Mouse (Mus musculus) forebrain, embryonic 13.5 days (tissue): ENCODE data around the gene Dync1li1. TPM values are rescaled to one million over a fixed set of nuclear protein-coding genes. Genes with fewer than 3 reads are reported as not detected.
"Not testable (repeated sequence)": the region's sequence is repeated elsewhere in the genome, so short reads cannot be mapped to it uniquely, and the experiment has no call there.

Experiments used
- ATAC-seq: fragments of 200-750 bp; cut with Nextera tagmentation; 2 replicates; pipeline ENCODE4 v1.8.0; 2017
- H3K27ac ChIP-seq: fragments of 300-500 bp; sonication (generic); 2 replicates; pipeline ENCODE4 v1.5.1; 2015; ENCODE audit warnings: inconsistent platforms, mild to moderate bottlenecking, moderate library complexity
- H3K27me3 ChIP-seq: fragments of 300-500 bp; sonication (generic); 2 replicates; pipeline ENCODE4 v1.6.1; 2015; ENCODE audit warnings: mild to moderate bottlenecking, inconsistent platforms
- H3K36me3 ChIP-seq: fragments of 300-500 bp; sonication (generic); 2 replicates; pipeline ENCODE4 v1.6.1; 2015; ENCODE audit warnings: mild to moderate bottlenecking, inconsistent platforms; ENCODE audit not compliant: poor library complexity, severe bottlenecking
- H3K4me1 ChIP-seq: fragments of 300-500 bp; sonication (generic); 2 replicates; pipeline ENCODE4 v1.6.1; 2015; ENCODE audit warnings: inconsistent platforms
- H3K4me2 ChIP-seq: fragments of 300-500 bp; sonication (generic); 2 replicates; pipeline ENCODE4 v1.6.1; 2015; ENCODE audit warnings: inconsistent platforms, mild to moderate bottlenecking, moderate library complexity
- H3K4me3 ChIP-seq: fragments of 300-500 bp; sonication (generic); 2 replicates; pipeline ENCODE4 v1.5.1; 2015; ENCODE audit warnings: mild to moderate bottlenecking, inconsistent platforms
- H3K9ac ChIP-seq: fragments of 300-500 bp; sonication (generic); 2 replicates; pipeline ENCODE4 v1.6.1; 2015; ENCODE audit warnings: mild to moderate bottlenecking, inconsistent platforms
- H3K9me3 ChIP-seq: fragments of 300-500 bp; sonication (generic); replicated peaks from 2 replicates; pipeline ENCODE4 v1.6.1; 2016; ENCODE audit warnings: inconsistent platforms
- WGBS: fragments of 180-500 bp; shearing (Covaris S2); methylation state at CpG from one replicate; pipeline ENCODE4 v1.1.7; 2015; 5-methylcytosine and 5-hydroxymethylcytosine counted together
- polyA plus RNA-seq: library from polyadenylated mRNA; unstranded; fragments of >200 nt; fragmentation: Nextera tagmentation; extraction: Ambion mirVana; gene quantifications from 2 replicates; pipeline ENCODE4 v1.2.1, GENCODE M21; 2015

The Dync1li1 gene
- polyA plus RNA-seq, result 100 and 108 TPM in 2 replicates

- Histone ChIP-seq H3K4me1 (peaks cover 29% of the 10 kb centered on the region), H3K36me3 (peaks cover 11% of the 10 kb centered on the region), H3K9me3 (no peaks in the 10 kb centered on the region), H3K27ac (peak within 1 kb of the TSS; percentile 96), H3K4me2 (peak within 1 kb of the TSS; percentile 80), H3K4me3 (peak within 1 kb of the TSS; percentile 93), H3K27me3 (no peaks in the 10 kb centered on the region), H3K9ac (peak within 1 kb of the TSS; percentile 95)
- ATAC-seq, result peak; percentile 96
- WGBS, result under 1% methylated on average over 57 of the region's 57 CpGs
Measured at GRCm38 (mm10) chr9:114688252-114688952, at the start of gene Dync1li1. TSS of gene Dync1li1 (plus strand) at chr9:114688790.

DNA sequence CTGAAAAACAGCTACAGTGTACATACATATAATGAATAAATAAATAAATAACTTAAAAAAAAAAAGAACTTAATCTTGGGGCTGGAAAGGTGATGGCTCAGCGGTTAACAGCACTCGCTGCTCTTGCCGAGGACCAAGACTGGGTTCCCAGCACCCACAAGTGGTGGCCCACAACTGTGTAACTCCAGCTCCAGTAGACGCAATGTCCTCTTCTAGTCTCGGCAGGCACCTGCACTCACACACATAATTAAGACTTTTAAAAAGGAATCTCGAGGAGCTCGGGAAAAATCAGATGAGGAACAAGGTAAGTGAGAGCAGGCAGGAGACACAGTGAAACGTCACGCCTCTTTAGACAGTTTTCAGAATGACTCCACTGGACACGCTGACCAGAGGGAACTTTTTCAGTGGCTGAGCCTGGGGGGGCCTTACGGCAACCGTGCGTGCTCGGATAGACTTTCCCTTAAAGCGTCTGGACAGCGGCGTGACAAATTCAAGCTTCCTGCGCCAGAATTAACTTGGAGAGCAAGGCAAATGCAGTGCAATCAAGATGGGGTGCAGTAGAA is 49.3 kb upstream of the Dync1li1 start:
- no peaks in the 10 kb centered on the region for H3K9me3 ChIP-seq
- 13% methylated on average over 18 of the region's 18 CpGs for WGBS
- peak overlapping the region; percentile 82 for H3K27ac ChIP-seq
- ATAC-seq, result 0 out of 2 replicates have a peak, but pooled peaks have one; percentile 1
- H3K4me2 ChIP-seq, result peak overlapping the region; percentile 95
- peak overlapping the region; percentile 86 for H3K4me3 ChIP-seq
- H3K36me3 ChIP-seq, result peaks cover 10% of the 10 kb centered on the region
- H3K27me3 ChIP-seq, result peaks cover 24% of the 10 kb centered on the region
- H3K4me1 ChIP-seq, result peaks cover 28% of the 10 kb centered on the region
- peak overlapping the region; percentile 83 for H3K9ac ChIP-seq

GRCm38 (mm10) chr9:114639839-114640646 is 48.5 kb upstream of the Dync1li1 start, which contains the start of gene Cnot10:
TSS of gene Cnot10 (minus strand) at chr9:114640184.
- peak within 1 kb of the TSS; percentile 95 for H3K4me2 ChIP-seq
- H3K36me3 ChIP-seq, result peaks cover 10% of the 10 kb centered on the region
- H3K27ac ChIP-seq, result peak within 1 kb of the TSS; percentile 82
- H3K27me3 ChIP-seq, result peaks cover 32% of the 10 kb centered on the region
- peak; percentile 99 for ATAC-seq
- peaks cover 28% of the 10 kb centered on the region for H3K4me1 ChIP-seq
- 5% methylated on average over 51 of the region's 51 CpGs for WGBS
- no peaks in the 10 kb centered on the region for H3K9me3 ChIP-seq
- H3K9ac ChIP-seq, result peak within 1 kb of the TSS; percentile 83
- H3K4me3 ChIP-seq, result peak within 1 kb of the TSS; percentile 86

DNA sequence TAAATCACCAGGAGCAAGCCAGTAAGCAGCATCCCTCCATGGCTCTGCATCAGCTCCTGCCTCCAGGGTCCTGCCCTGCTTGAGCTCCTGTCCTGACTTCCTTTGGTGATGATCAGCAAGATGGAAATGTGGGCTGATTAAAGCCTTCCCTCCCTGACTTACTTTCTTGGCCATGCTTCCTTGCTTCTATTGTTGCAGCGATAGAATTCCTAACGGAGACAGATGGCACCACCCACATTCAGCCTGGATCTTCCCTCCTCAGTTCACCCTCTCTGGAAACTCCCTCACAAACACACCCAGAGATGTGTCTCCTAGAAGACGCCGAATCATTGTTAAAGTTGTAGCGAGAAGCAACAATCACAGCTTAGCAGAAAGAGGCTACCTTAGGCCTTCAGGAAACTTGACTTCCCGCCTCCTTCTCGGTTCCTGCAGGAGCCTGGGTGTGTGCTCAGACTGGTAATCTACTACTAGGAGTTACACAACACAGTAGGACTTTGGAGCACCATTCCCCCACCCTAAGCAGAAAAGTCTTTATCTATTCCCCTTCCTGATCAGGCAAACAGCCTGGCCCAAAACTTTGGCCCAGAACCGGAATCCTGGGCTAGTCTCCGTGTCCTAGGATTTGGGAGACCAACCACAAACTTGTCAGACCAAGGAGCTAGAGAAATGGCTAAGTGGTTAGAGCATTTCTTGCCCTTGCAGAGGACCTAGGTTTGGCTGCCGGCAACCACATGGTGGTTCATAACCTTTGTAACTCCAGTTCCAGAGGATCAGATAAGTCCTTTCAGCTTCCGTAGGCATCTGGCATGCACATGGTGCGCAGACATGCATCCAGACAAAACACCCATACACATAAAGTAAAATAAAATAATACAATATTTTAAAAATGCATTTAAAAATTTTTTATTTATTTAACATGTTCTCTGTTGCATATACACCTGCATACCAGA is 41.8 kb upstream of the Dync1li1 start:
- H3K4me3 ChIP-seq, result no peak overlapping the region
- H3K27me3 ChIP-seq, result peaks cover 34% of the 10 kb centered on the region
- no peaks in the 10 kb centered on the region for H3K9me3 ChIP-seq
- no peaks in the 10 kb centered on the region for H3K4me1 ChIP-seq
- no peaks in the 10 kb centered on the region for H3K36me3 ChIP-seq
- H3K4me2 ChIP-seq, result no peak overlapping the region
- no peak overlapping the region for H3K9ac ChIP-seq
- 93% methylated on average over 12 of the region's 12 CpGs for WGBS
- H3K27ac ChIP-seq, result no peak overlapping the region
- no peak for ATAC-seq

DNA sequence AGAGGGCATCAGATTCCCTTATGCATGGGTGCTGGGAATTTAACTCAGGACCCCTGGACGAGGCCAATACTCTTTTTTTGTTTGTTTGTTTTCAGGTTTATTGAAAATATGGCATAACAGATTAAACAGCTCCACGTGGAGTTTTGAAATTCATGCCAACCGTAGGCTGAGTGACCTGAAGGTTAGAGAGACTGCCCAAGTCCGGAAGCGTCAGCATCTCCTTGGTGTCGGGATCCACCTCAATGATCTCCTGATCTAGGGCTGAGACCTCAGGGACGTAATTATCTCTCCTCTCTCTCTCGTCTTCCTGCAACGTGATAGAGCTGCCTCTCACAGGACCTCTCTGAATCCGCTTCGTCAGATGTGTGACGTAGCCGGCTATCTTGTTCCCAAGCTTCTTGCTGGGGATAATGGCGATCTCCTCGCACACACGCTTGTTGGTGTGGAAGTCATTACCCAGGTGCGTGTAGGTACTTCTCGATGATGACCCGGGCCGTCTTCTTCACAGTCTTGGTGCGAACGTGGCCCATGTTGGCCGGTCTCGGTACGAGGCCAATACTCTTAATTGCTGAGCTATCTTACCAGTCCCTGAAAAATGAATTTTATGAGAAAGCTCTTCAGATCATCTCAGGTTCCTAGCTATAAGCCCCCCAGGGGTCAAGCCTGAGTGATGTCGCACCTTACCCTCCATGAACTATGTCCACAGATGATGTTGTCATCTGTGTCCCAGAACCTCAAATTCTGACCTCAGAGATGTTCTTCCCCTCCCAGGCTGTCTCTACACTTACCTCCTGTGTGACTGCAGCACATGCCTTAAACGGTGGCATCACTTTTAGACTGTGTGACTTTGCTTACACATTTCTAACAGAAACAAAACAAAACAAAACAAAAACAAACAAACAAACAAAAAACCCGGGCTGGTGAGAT is 40.8 kb upstream of the Dync1li1 start:
- peaks cover 32% of the 10 kb centered on the region for H3K27me3 ChIP-seq

GRCm38 (mm10) chr9:114648472-114648871 is 40.1 kb upstream of the Dync1li1 start:
- H3K36me3 ChIP-seq, H3K4me3 ChIP-seq, H3K27ac ChIP-seq, H3K4me1 ChIP-seq, H3K4me2 ChIP-seq, H3K9me3 ChIP-seq, H3K9ac ChIP-seq: not testable (repeated sequence)
- ATAC-seq, result 0 out of 2 replicates have a peak, but pooled peaks have one; percentile 24
- H3K27me3 ChIP-seq, result peaks cover 25% of the 10 kb centered on the region
- 49% methylated on average over 9 of the region's 9 CpGs for WGBS

More for the DNA sequence above, 40.8 kb upstream of the Dync1li1 start:
- no peaks in the 10 kb centered on the region for H3K36me3 ChIP-seq
- no peak overlapping the region for H3K9ac ChIP-seq
- no peak overlapping the region for H3K4me3 ChIP-seq
- no peaks in the 10 kb centered on the region for H3K9me3 ChIP-seq
- H3K4me2 ChIP-seq, result no peak overlapping the region
- ATAC-seq, result no peak; the same call in 1 of the 2 replicates
- H3K27ac ChIP-seq, result no peak overlapping the region
- 83% methylated on average over 28 of the region's 28 CpGs for WGBS
- no peaks in the 10 kb centered on the region for H3K4me1 ChIP-seq

DNA sequence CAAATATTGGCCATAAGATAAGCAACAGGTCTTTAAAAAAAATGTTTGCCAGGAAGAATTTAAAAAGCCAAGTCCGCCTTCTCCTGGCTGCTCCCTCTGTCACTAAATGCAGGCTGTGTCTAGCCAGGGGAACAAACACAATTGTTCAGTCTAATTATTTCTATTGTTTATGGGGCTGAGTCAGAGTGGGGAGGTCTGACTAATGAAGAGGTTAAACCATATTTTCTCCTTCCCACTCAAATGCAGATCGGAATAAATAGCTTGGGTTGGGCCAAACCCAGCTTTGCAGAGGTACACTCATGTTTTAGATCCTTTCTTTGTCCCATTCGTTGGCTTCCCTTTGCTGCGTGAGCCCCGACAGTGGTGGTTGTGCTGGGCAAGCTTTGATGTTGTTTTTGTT is 39.2 kb upstream of the Dync1li1 start:
- H3K9me3 ChIP-seq, result no peaks in the 10 kb centered on the region
- no peak overlapping the region for H3K4me2 ChIP-seq
- no peak overlapping the region for H3K9ac ChIP-seq
- ATAC-seq, result no peak
- 77% methylated on average over 5 of the region's 5 CpGs for WGBS
- H3K27ac ChIP-seq, result no peak overlapping the region
- H3K36me3 ChIP-seq, result no peaks in the 10 kb centered on the region
- peaks cover 16% of the 10 kb centered on the region; the same call in 1 of the 2 replicates for H3K27me3 ChIP-seq
- no peaks in the 10 kb centered on the region for H3K4me1 ChIP-seq
- H3K4me3 ChIP-seq, result no peak overlapping the region

- H3K27me3 ChIP-seq, result 0 out of 2 replicates have a peak, but pooled peaks cover 3% of the 10 kb centered on the region
- H3K36me3 ChIP-seq, result no peaks in the 10 kb centered on the region
- no peak overlapping the region for H3K4me3 ChIP-seq
- H3K27ac ChIP-seq, result no peak overlapping the region
- ATAC-seq, result no peak
- no peaks in the 10 kb centered on the region for H3K4me1 ChIP-seq
- 66% methylated on average over 21 of the region's 21 CpGs for WGBS
- no peak overlapping the region for H3K9ac ChIP-seq
- H3K4me2 ChIP-seq, result no peak overlapping the region
- no peaks in the 10 kb centered on the region for H3K9me3 ChIP-seq
Measured at GRCm38 (mm10) chr9:114650938-114651634, 37.5 kb upstream of the Dync1li1 start.

DNA sequence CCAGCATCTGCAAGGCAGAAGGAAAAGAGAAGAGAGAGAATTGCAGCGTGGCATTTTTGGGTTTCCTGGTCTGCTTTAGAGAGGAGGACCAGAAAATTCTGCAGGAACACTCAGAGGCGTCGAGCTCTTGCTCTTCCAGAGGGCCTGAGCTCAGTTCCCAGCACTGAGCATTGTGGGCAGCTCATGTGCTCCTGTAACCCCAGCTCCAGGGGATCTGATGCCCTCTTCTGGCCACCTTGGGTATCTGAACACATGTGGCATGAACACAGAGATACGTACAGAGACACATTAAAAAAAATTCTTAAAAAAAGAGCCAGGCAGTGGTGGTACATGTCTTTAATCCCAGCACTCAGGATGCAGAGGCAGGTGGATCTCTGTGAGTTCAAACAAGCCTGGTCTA is 33.2 kb upstream of the Dync1li1 start:
- Histone ChIP-seq H3K36me3 (no peaks in the 10 kb centered on the region), H3K9ac (no peak overlapping the region), H3K4me2 (no peak overlapping the region), H3K27me3 (0 out of 2 replicates have a peak, but pooled peaks cover 3% of the 10 kb centered on the region), H3K27ac (no peak overlapping the region), H3K4me3 (no peak overlapping the region), H3K9me3 (no peaks in the 10 kb centered on the region), H3K4me1 (no peaks in the 10 kb centered on the region)
- no peak for ATAC-seq
- WGBS, result 83% methylated on average over 4 of the region's 4 CpGs

GRCm38 (mm10) chr9:114656701-114657100 is 31.9 kb upstream of the Dync1li1 start:
- H3K4me2 ChIP-seq, result no peak overlapping the region
- no peak overlapping the region for H3K27ac ChIP-seq
- no peaks in the 10 kb centered on the region for H3K4me1 ChIP-seq
- H3K4me3 ChIP-seq, result no peak overlapping the region
- 0 out of 2 replicates have a peak, but pooled peaks cover 3% of the 10 kb centered on the region for H3K27me3 ChIP-seq
- 90% methylated on average over 3 of the region's 3 CpGs for WGBS
- ATAC-seq, result no peak
- no peak overlapping the region for H3K9ac ChIP-seq
- no peaks in the 10 kb centered on the region for H3K9me3 ChIP-seq
- no peaks in the 10 kb centered on the region for H3K36me3 ChIP-seq
